Mouse (Mus musculus) limb, embryonic 11.5 days (tissue): ENCODE data around the gene Crtam. TPM values are rescaled to one million over a fixed set of nuclear protein-coding genes. Genes with fewer than 3 reads are reported as not detected.

Experiments used
- ATAC-seq: fragments of 200-750 bp; cut with Nextera tagmentation; 2 replicates; pipeline ENCODE4 v1.8.0; 2017; ENCODE audit warnings: low read depth; ENCODE audit not compliant: insufficient number of reproducible peaks, low FRiP score, low TSS enrichment
- DNase-seq: peaks from one replicate; pipeline ENCODE4 v3.0.0-alpha.2; 2015; ENCODE audit warnings: low spot score
- H3K27ac ChIP-seq: fragments of 300-500 bp; sonication (generic); replicated peaks from 2 replicates; pipeline ENCODE4 v1.5.1; 2014; ENCODE audit warnings: low read depth, mild to moderate bottlenecking, low read length
- H3K27me3 ChIP-seq: fragments of 300-500 bp; sonication (generic); 2 replicates; pipeline ENCODE4 v1.6.1; 2014; ENCODE audit warnings: mild to moderate bottlenecking, low read length, mixed read lengths; ENCODE audit not compliant: control insufficient read depth, insufficient read depth
- H3K36me3 ChIP-seq: fragments of 300-500 bp; sonication (generic); 2 replicates; pipeline ENCODE4 v1.6.1; 2014; ENCODE audit warnings: mild to moderate bottlenecking, low read length, moderate library complexity, mixed read lengths; ENCODE audit not compliant: control insufficient read depth, insufficient read depth
- H3K4me1 ChIP-seq: fragments of 300-500 bp; sonication (generic); 2 replicates; pipeline ENCODE4 v1.6.1; 2014; ENCODE audit warnings: low read length, mixed read lengths; ENCODE audit not compliant: control insufficient read depth, insufficient read depth
- H3K4me2 ChIP-seq: fragments of 300-500 bp; sonication (generic); 2 replicates; pipeline ENCODE4 v1.6.1; 2014; ENCODE audit warnings: low read depth, mild to moderate bottlenecking, moderate library complexity; ENCODE audit not compliant: severe bottlenecking
- H3K4me3 ChIP-seq: fragments of 300-500 bp; sonication (generic); 2 replicates; pipeline ENCODE4 v1.5.1; 2014; ENCODE audit warnings: low read depth, low read length
- H3K9ac ChIP-seq: fragments of 300-500 bp; sonication (generic); 2 replicates; pipeline ENCODE4 v1.6.1; 2014; ENCODE audit warnings: mild to moderate bottlenecking, low read length
- H3K9me3 ChIP-seq: fragments of 300-500 bp; sonication (generic); 2 replicates; pipeline ENCODE4 v1.6.1; 2016; ENCODE audit warnings: low read length; ENCODE audit not compliant: control insufficient read depth
- WGBS: fragments of 180-500 bp; shearing (Covaris S2); extraction: QIAGEN DNeasy Blood & Tissue Kit; methylation state at CpG from one replicate; pipeline ENCODE4 v1.1.7; 2014; 5-methylcytosine and 5-hydroxymethylcytosine counted together
- polyA plus RNA-seq: library from polyadenylated mRNA; unstranded; fragments of >200 nt; fragmentation: Nextera tagmentation; extraction: Ambion mirVana; gene quantifications from 2 replicates; pipeline ENCODE4 v1.2.1, GENCODE M21; 2014

Gene Crtam
- polyA plus RNA-seq, 1 experiment from 2014 or later: 0.32 TPM

GRCm38 (mm10) chr9:41021690-41022089, 17.3 kb upstream of the Crtam start:
- no peaks in the 10 kb centered on the region for H3K27me3 ChIP-seq
- ATAC-seq: no peak
- H3K36me3 ChIP-seq: no peaks in the 10 kb centered on the region
- H3K9ac ChIP-seq: no peak overlapping the region
- DNase-seq: no peak
- WGBS: 59% methylated on average over 3 of the region's 3 CpGs
- no peak overlapping the region for H3K27ac ChIP-seq
- H3K9me3 ChIP-seq: no peaks in the 10 kb centered on the region
- no peak overlapping the region for H3K4me3 ChIP-seq
- H3K4me2 ChIP-seq: no peak overlapping the region
- no peaks in the 10 kb centered on the region for H3K4me1 ChIP-seq

- no peaks in the 10 kb centered on the region for H3K36me3 ChIP-seq
- H3K4me3 ChIP-seq: no peak overlapping the region
- WGBS: 86% methylated on average over 3 of the region's 3 CpGs
- no peaks in the 10 kb centered on the region for H3K4me1 ChIP-seq
- ATAC-seq (no peak), DNase-seq (no peak)
- no peaks in the 10 kb centered on the region for H3K27me3 ChIP-seq
- no peaks in the 10 kb centered on the region for H3K9me3 ChIP-seq
- no peak overlapping the region for H3K4me2 ChIP-seq
- no peak overlapping the region for H3K9ac ChIP-seq
- no peak overlapping the region for H3K27ac ChIP-seq
These were observed 16.1 kb upstream of the Crtam start for GRCm38 (mm10) chr9:41020486-41020885.

GRCm38 (mm10) chr9:41014512-41014911, 10.1 kb upstream of the Crtam start:
- Histone ChIP-seq H3K4me2 (no peak overlapping the region), H3K4me1 (no peaks in the 10 kb centered on the region), H3K4me3 (no peak overlapping the region), H3K27me3 (no peaks in the 10 kb centered on the region), H3K9me3 (no peaks in the 10 kb centered on the region), H3K36me3 (no peaks in the 10 kb centered on the region), H3K27ac (no peak overlapping the region), H3K9ac (no peak overlapping the region)
- ATAC-seq: no peak
- no peak for DNase-seq
- 57% methylated on average over 4 of the region's 4 CpGs for WGBS

- H3K4me2 ChIP-seq: no peak overlapping the region
- no peaks in the 10 kb centered on the region for H3K9me3 ChIP-seq
- no peak overlapping the region for H3K4me3 ChIP-seq
- no peak overlapping the region for H3K9ac ChIP-seq
- no peaks in the 10 kb centered on the region for H3K36me3 ChIP-seq
- no peak for DNase-seq
- no peak for ATAC-seq
- 94% methylated on average over 5 of the region's 5 CpGs for WGBS
- no peak overlapping the region for H3K27ac ChIP-seq
- no peaks in the 10 kb centered on the region for H3K4me1 ChIP-seq
- no peaks in the 10 kb centered on the region for H3K27me3 ChIP-seq
These were observed 8.0 kb upstream of the Crtam start for GRCm38 (mm10) chr9:41012456-41012855.

- Histone ChIP-seq H3K27ac (no peak overlapping the region), H3K4me1 (no peaks in the 10 kb centered on the region), H3K9me3 (no peaks in the 10 kb centered on the region), H3K36me3 (no peaks in the 10 kb centered on the region), H3K4me2 (no peak overlapping the region), H3K9ac (no peak overlapping the region), H3K27me3 (no peaks in the 10 kb centered on the region), H3K4me3 (no peak overlapping the region)
- 74% methylated on average over 13 of the region's 13 CpGs for whole genome bisulfite sequencing
- no peak for ATAC-seq
- DNase-seq: no peak
These were observed 7.3 kb upstream of the Crtam start for GRCm38 (mm10) chr9:41011512-41012436.

- no peak for ATAC-seq
These were observed 3.4 kb upstream of the Crtam start for GRCm38 (mm10) chr9:41007785-41008184.

GRCm38 (mm10) chr9:40997116-40997779, 7.2 kb downstream of the Crtam start:
- Histone ChIP-seq H3K27ac (no peak overlapping the region), H3K4me2 (no peak overlapping the region), H3K9me3 (no peaks in the 10 kb centered on the region), H3K36me3 (no peaks in the 10 kb centered on the region), H3K27me3 (no peaks in the 10 kb centered on the region), H3K4me1 (peaks cover 4% of the 10 kb centered on the region; the same call in 1 of the 2 replicates), H3K9ac (no peak overlapping the region), H3K4me3 (no peak overlapping the region)
- DNase-seq (no peak), ATAC-seq (no peak)
- WGBS: 85% methylated on average over 7 of the region's 7 CpGs

More at GRCm38 (mm10) chr9:41007785-41008184, 3.4 kb upstream of the Crtam start:
- Histone ChIP-seq H3K9ac (no peak overlapping the region), H3K4me2 (no peak overlapping the region), H3K27me3 (no peaks in the 10 kb centered on the region), H3K36me3 (no peaks in the 10 kb centered on the region), H3K27ac (no peak overlapping the region), H3K4me3 (no peak overlapping the region), H3K4me1 (no peaks in the 10 kb centered on the region), H3K9me3 (no peaks in the 10 kb centered on the region)
- 19% methylated on average over 1 of the region's 1 CpGs for WGBS
- no peak for DNase-seq

- no peaks in the 10 kb centered on the region for H3K27me3 ChIP-seq
- ATAC-seq: no peak
- no peak for DNase-seq
- no peaks in the 10 kb centered on the region for H3K36me3 ChIP-seq
- H3K4me2 ChIP-seq: no peak overlapping the region
- no peak overlapping the region for H3K4me3 ChIP-seq
- no peak overlapping the region for H3K9ac ChIP-seq
- WGBS: 43% methylated on average over 5 of the region's 5 CpGs
- H3K9me3 ChIP-seq: no peaks in the 10 kb centered on the region
- H3K27ac ChIP-seq: no peak overlapping the region
- peaks cover 7% of the 10 kb centered on the region; the same call in 1 of the 2 replicates for H3K4me1 ChIP-seq
These were observed 10.4 kb downstream of the Crtam start for GRCm38 (mm10) chr9:40994075-40994474.
